Mouse (Mus musculus): ENCODE results near the gene Tcp11l2. TPM values are rescaled to one million over a fixed set of nuclear protein-coding genes. Genes with fewer than 3 reads are reported as not detected.

Tcp11l2 gene
- total and polyA plus RNA-seq, 3 experiments = 0.81 to 4.3 TPM; not detected in 1

DNA sequence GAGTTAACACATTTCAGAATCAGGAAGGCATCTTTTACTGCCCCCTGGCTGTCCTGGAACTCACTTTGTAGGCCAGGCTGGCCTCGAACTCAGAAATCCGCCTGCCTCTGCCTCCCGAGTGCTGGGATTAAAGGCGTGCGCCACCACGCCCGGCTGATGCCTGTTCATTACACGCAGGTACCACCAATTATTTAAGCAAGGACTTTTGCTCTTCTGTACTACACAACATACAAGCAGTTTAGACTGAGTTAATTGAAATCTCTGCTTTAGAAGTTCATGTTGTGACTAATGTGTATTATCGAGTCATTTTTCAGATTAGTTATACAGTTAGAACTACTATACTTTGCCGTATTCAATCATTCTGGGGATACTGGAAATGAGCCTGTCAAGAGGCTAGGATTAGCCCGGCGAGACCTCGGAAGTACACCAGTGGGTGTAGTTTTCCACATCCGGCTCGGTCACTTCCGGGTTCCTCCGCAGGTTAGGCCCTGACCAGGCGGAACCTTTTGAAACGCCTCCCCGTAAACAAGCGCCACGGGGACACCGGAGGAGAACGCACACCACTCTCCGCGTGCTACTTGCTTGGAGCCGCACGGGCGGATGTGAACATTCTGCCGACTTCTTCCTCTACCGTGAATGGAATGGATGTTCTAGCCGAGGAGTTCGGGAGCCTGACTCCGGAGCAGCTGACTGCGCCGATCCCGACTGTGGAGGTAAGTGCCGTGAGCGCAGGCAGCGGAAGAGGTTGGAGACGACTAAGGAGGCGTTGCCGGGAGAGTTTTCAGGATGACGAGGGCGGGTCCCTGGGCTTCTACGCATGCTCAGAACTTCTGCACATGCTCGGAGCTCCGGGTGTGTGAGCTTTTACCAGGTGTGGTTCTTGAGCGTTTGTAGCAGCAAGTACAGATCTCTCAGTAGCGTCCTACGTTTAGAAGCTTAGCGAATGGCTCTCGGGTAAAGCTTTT, 45.7 kb downstream of the Tcp11l2 start, which contains the start of gene Polr3b (continued):
- TF ChIP-seq MAZ (IDR thresholded peaks at IDR 0.05; ENCODE audit: low read depth, low read length) (peak; percentile 37; the same call in 1 of the 2 replicates), TAL1 (IDR thresholded peaks at IDR 0.05; ENCODE audit: low read length) (no peak), ZMIZ1 (IDR thresholded peaks at IDR 0.05; ENCODE audit: low read depth, low read length) (peak; percentile 93), TBP (IDR thresholded peaks at IDR 0.05; ENCODE audit: low read depth, low read length) (peak; percentile 66), CHD1 (IDR thresholded peaks at IDR 0.05; ENCODE audit: low read depth, low read length) (no peak), ZC3H11A (IDR thresholded peaks at IDR 0.05; ENCODE audit: low read depth, low read length) (no peak; the same call in 1 of the 2 replicates), UBTF (IDR thresholded peaks at IDR 0.05; ENCODE audit: borderline replicate concordance, insufficient read depth, low read depth, low read length) (no peak), TCF12 (IDR thresholded peaks at IDR 0.05; ENCODE audit: low read depth, low read length) (peak; percentile 53; the same call in 1 of the 2 replicates), MEF2A (IDR thresholded peaks at IDR 0.05; ENCODE audit: extremely low read depth, insufficient replicate concordance, low read depth, low read length, poor library complexity, severe bottlenecking) (no peak), USF1 (IDR thresholded peaks at IDR 0.05; ENCODE audit: low read depth, low read length) (no peak), KAT2A (conservative IDR thresholded peaks at IDR 0.05; ENCODE audit: low read depth, low read length) (peak; percentile 73)

DNA sequence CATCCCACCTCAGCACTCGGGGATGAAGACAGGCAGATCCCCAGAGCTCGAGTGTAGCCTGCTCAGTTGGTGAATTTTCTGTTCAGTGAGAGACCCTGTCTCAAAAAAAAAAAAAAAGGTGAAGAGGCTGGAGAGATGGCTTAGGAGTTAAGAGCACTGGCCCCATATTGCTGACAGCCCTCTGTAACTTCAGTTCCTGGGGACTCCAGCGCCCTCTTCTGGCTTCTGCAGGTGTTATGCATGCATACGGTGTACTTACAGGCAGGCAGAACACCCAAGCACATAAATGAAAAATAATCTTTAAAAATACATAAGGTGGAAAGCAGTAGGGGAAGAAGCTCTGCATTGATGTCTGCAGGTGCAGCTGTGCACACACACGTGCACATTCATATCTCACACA, 54.8 kb downstream of the Tcp11l2 start:
- Histone ChIP-seq H3K4me1 (ENCODE audit: control insufficient read depth in 1 of 2, insufficient read depth in 2 of 2, low read length in 2 of 2) (no peaks in the 10 kb centered on the region), H3K27me3 (ENCODE audit: control insufficient read depth in 1 of 2, insufficient read depth in 2 of 2, low read length in 2 of 2) (no peaks in the 10 kb centered on the region), H3K36me3 (ENCODE audit: control insufficient read depth in 1 of 2, insufficient read depth in 2 of 2, low read length in 2 of 2) (peaks cover 0 to 1% of the 10 kb centered on the region in 2 experiments; a peak in 3 of 4 replicates), H3K27ac (ENCODE audit: control insufficient read depth, low read depth, low read length) (no peak overlapping the region), H3K4me3 (ENCODE audit: control insufficient read depth in 1 of 2, insufficient read depth in 1 of 2, low read depth in 2 of 2, low read length in 2 of 2) (no peak overlapping the region), H3K9me3 (replicated peaks; ENCODE audit: insufficient read depth, low read length) (no peaks in the 10 kb centered on the region), H3K9ac (ENCODE audit: control insufficient read depth, low read depth, low read length, poor library complexity, severe bottlenecking) (no peak overlapping the region), H3K79me2 (ENCODE audit: control insufficient read depth, insufficient read depth, low read length, poor library complexity) (no peaks in the 10 kb centered on the region)
- peak; percentile 77 for DNase-seq (ENCODE audit: low read depth, low spot score)
- no peak for TF ChIP-seq GATA1 (IDR thresholded peaks at IDR 0.05; ENCODE audit: low read depth, low read length)
- peak; percentile 80 for TF ChIP-seq SMC3 (IDR thresholded peaks at IDR 0.05; ENCODE audit: low read depth, low read length)
- peak; percentile 63 for TF ChIP-seq ZNF384 (IDR thresholded peaks at IDR 0.05; ENCODE audit: low read depth, low read length)
- TF ChIP-seq CTCF (IDR thresholded peaks at IDR 0.05 in 2 of 3, conservative IDR thresholded peaks at IDR 0.05 in 1 of 3; ENCODE audit: control insufficient read depth in 1 of 3, insufficient read depth in 1 of 3, low read depth in 2 of 3, low read length in 3 of 3, poor library complexity in 1 of 3, severe bottlenecking in 1 of 3) = peak; percentile 67 to 74 (median 71)
- no peak for TF ChIP-seq JUND (IDR thresholded peaks at IDR 0.05; ENCODE audit: low read depth, low read length)
- TF ChIP-seq RAD21 (IDR thresholded peaks at IDR 0.05; ENCODE audit: low read depth, low read length) = peak; percentile 69
- TF ChIP-seq ZC3H11A (IDR thresholded peaks at IDR 0.05; ENCODE audit: low read depth, low read length) = peak; percentile 77

Data from MEL (cell line).